Mouse (Mus musculus) right cerebral cortex, postnatal 10 days (tissue): ENCODE results near the gene Lyzl4.
"Not testable (repeated sequence)": the region's sequence is repeated elsewhere in the genome, so short reads cannot be mapped to it uniquely, and the experiment has no call there.

Experiments used
- DNase-seq, 2 experiments: peaks; one replicate each; pipeline ENCODE4 v3.0.0; 2021; ENCODE audit warnings: low spot score in 2 of 2

Lyzl4 gene

GRCm38 (mm10) chr9:121600861-121601427 is 41.0 kb downstream of the Lyzl4 start:
- DNase-seq = peak; percentile 74 to 86

- peak; percentile 66 to 78 for DNase-seq
These were observed 41.6 kb downstream of the Lyzl4 start for GRCm38 (mm10) chr9:121600201-121600860.

- no peak for DNase-seq
These were observed 42.3 kb downstream of the Lyzl4 start for GRCm38 (mm10) chr9:121599551-121599950.

- no peak for DNase-seq
These were observed 43.8 kb downstream of the Lyzl4 start for GRCm38 (mm10) chr9:121598106-121598505.

GRCm38 (mm10) chr9:121594771-121595170 is 47.1 kb downstream of the Lyzl4 start:
- no peak for DNase-seq

GRCm38 (mm10) chr9:121593768-121594167 is 48.1 kb downstream of the Lyzl4 start:
- DNase-seq = not testable (repeated sequence)

- DNase-seq = no peak
These were observed 48.8 kb downstream of the Lyzl4 start for GRCm38 (mm10) chr9:121592948-121593550.

GRCm38 (mm10) chr9:121589533-121589932 is 52.4 kb downstream of the Lyzl4 start:
- no peak for DNase-seq

- DNase-seq = no peak
These were observed 67.5 kb downstream of the Lyzl4 start for GRCm38 (mm10) chr9:121574380-121574779.

- DNase-seq = no peak
These were observed 73.4 kb downstream of the Lyzl4 start for GRCm38 (mm10) chr9:121568451-121568850.

- DNase-seq = no peak
These were observed 75.5 kb downstream of the Lyzl4 start for GRCm38 (mm10) chr9:121566387-121566786.

- DNase-seq = no peak
These were observed 78.6 kb downstream of the Lyzl4 start for GRCm38 (mm10) chr9:121563276-121563675.

- no peak for DNase-seq
These were observed 81.4 kb downstream of the Lyzl4 start for GRCm38 (mm10) chr9:121560515-121560914.

GRCm38 (mm10) chr9:121558167-121558566 is 83.7 kb downstream of the Lyzl4 start:
- no peak for DNase-seq

GRCm38 (mm10) chr9:121556913-121557312 is 85.0 kb downstream of the Lyzl4 start:
- peak; percentile 52 to 76 for DNase-seq

GRCm38 (mm10) chr9:121555395-121556000 is 86.4 kb downstream of the Lyzl4 start:
- DNase-seq = peak; percentile 70 to 85

GRCm38 (mm10) chr9:121553643-121554042 is 88.3 kb downstream of the Lyzl4 start:
- no peak for DNase-seq

GRCm38 (mm10) chr9:121550327-121550771 is 91.5 kb downstream of the Lyzl4 start:
- peak; percentile 41 to 57 for DNase-seq

- no peak for DNase-seq
These were observed 92.5 kb downstream of the Lyzl4 start for GRCm38 (mm10) chr9:121549444-121549843.

GRCm38 (mm10) chr9:121549010-121549409 is 92.9 kb downstream of the Lyzl4 start:
- DNase-seq = no peak

- no peak for DNase-seq
These were observed 94.5 kb downstream of the Lyzl4 start for GRCm38 (mm10) chr9:121547431-121547830.

- DNase-seq = no peak
These were observed 100.4 kb downstream of the Lyzl4 start for GRCm38 (mm10) chr9:121541530-121541929.

- DNase-seq = no peak
These were observed 109.3 kb downstream of the Lyzl4 start for GRCm38 (mm10) chr9:121532626-121533025.
